Mouse (Mus musculus) embryonic facial prominence, embryonic 11.5 days (tissue): ENCODE data around the gene Garem2. TPM values are rescaled to one million over a fixed set of nuclear protein-coding genes. Genes with fewer than 3 reads are reported as not detected.

Source experiments
- ATAC-seq: fragments of 200-750 bp; cut with Nextera tagmentation; replicated peaks from 2 replicates; pipeline ENCODE4 v1.8.0; 2017; ENCODE audit warnings: low read depth; ENCODE audit not compliant: insufficient number of reproducible peaks, low FRiP score, low TSS enrichment
- DNase-seq: peaks from one replicate; pipeline ENCODE4 v3.0.0-alpha.2; 2015; ENCODE audit warnings: low spot score
- H3K27ac ChIP-seq: fragments of 300-500 bp; sonication (generic); replicated peaks from 2 replicates; pipeline ENCODE4 v1.5.1; 2014; ENCODE audit warnings: mild to moderate bottlenecking, low read depth, low read length, control low read depth
- H3K27me3 ChIP-seq: fragments of 300-500 bp; sonication (generic); 2 replicates; pipeline ENCODE4 v1.6.1; 2014; ENCODE audit warnings: mild to moderate bottlenecking, low read length, moderate library complexity, mixed read lengths; ENCODE audit not compliant: control insufficient read depth, insufficient read depth
- H3K36me3 ChIP-seq: fragments of 300-500 bp; sonication (generic); replicated peaks from 2 replicates; pipeline ENCODE4 v1.6.1; 2014; ENCODE audit warnings: low read depth, mild to moderate bottlenecking, low read length, moderate library complexity, mixed read lengths; ENCODE audit not compliant: control insufficient read depth, insufficient read depth
- H3K4me1 ChIP-seq: fragments of 300-500 bp; sonication (generic); 2 replicates; pipeline ENCODE4 v1.6.1; 2014; ENCODE audit warnings: low read length, mixed read lengths; ENCODE audit not compliant: control insufficient read depth, insufficient read depth
- H3K4me2 ChIP-seq: fragments of 300-500 bp; sonication (generic); 2 replicates; pipeline ENCODE4 v1.6.1; 2014; ENCODE audit warnings: low read depth, mild to moderate bottlenecking, control low read depth, low read length, moderate library complexity
- H3K4me3 ChIP-seq: fragments of 300-500 bp; sonication (generic); 2 replicates; pipeline ENCODE4 v1.5.1; 2014; ENCODE audit warnings: low read depth, low read length, control low read depth
- H3K9ac ChIP-seq: fragments of 300-500 bp; sonication (generic); replicated peaks from 2 replicates; pipeline ENCODE4 v1.6.1; 2014; ENCODE audit warnings: mild to moderate bottlenecking, control low read depth, low read length
- H3K9me3 ChIP-seq: fragments of 300-500 bp; sonication (generic); replicated peaks from 2 replicates; pipeline ENCODE4 v1.6.1; 2016; ENCODE audit warnings: mild to moderate bottlenecking, low read length, inconsistent platforms, mixed read lengths; ENCODE audit not compliant: control insufficient read depth
- WGBS: fragments of 180-500 bp; shearing (Covaris S2); extraction: QIAGEN DNeasy Blood & Tissue Kit; methylation state at CpG from one replicate; pipeline ENCODE4 v1.1.7; 2014; 5-methylcytosine and 5-hydroxymethylcytosine counted together
- polyA plus RNA-seq: library from polyadenylated mRNA; unstranded; fragments of >200 nt; fragmentation: Nextera tagmentation; extraction: Ambion mirVana; gene quantifications from 2 replicates; pipeline ENCODE4 v1.2.1, GENCODE M21; 2014

The Garem2 gene
- polyA plus RNA-seq, 1 experiment from 2014 or later = 3.1 TPM

DNA sequence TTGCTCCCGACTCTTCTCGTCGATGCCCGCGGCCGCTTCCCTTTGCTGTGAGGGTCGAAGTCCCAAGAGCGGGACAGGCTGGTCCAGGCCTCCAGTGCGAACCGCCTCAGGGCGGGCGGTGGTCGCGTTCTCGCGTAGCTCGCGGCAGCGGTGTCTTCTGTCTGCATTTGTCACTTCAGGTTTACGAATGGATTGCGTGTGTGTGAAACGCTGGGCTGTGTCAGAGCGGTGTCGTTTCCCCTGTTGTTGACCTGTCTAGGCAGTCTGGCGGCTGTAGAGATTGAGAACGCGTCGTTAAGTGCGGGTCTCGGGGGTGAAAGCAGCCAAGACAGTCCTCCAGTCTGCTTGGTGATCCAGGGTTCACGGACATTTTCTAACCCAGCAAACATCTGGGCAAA lies 50.4 kb downstream of the Garem2 start:
- H3K4me3 ChIP-seq = peak overlapping the region; percentile 89
- peak overlapping the region; percentile 72 for H3K9ac ChIP-seq
- DNase-seq (no peak), ATAC-seq (peak; percentile 60)
- H3K4me1 ChIP-seq = no peaks in the 10 kb centered on the region
- WGBS = 0% methylated on average over 31 of the region's 31 CpGs
- H3K36me3 ChIP-seq = no peaks in the 10 kb centered on the region
- H3K27me3 ChIP-seq = no peaks in the 10 kb centered on the region
- no peaks in the 10 kb centered on the region for H3K9me3 ChIP-seq
- peak overlapping the region; percentile 74 for H3K4me2 ChIP-seq
- H3K27ac ChIP-seq = no peak overlapping the region; the same call in 1 of the 2 replicates

DNA sequence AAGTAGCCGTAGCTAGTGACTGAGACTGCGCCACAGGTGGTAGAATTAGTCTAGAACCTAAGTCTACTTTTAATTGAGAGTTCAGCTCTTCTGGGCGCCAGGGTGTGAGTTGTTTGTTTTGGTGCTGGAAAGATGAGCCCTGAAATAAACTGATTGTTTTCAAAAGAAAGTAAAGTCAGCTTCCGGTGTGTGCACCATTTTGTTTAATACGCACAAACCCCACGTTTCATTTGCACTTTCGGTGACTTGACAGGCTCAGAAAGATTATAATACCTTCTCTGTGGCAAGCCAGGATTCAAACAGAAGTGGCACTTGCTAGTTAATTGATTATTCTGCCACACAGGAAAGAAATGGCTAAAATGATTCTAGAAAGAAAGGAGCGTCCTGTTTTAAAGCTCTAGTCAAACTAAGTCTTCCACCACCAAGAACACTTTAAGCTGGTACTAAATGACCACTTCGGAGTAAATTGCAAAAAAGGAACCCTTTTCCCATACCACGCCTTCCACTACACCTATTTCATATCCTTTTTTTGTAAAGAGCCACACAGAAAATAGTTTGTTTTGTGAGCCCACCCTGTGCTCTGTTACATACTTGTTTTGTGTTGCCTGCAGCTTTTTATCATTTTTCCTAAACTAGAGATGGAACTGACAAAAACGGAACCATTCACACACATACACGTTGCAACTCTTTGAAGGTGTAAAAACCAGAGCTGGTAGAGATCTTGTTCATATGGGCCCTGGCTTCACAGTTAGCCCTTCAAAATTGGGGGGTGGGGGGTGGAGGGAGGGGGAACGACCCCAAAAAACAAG lies 51.1 kb downstream of the Garem2 start:
- peak overlapping the region; percentile 89 for H3K4me3 ChIP-seq
- H3K4me2 ChIP-seq = peak overlapping the region; percentile 74
- 37% methylated on average over 13 of the region's 13 CpGs for WGBS
- no peaks in the 10 kb centered on the region for H3K36me3 ChIP-seq
- H3K9me3 ChIP-seq = no peaks in the 10 kb centered on the region
- H3K4me1 ChIP-seq = no peaks in the 10 kb centered on the region
- no peaks in the 10 kb centered on the region for H3K27me3 ChIP-seq
- DNase-seq = peak; percentile 3
- ATAC-seq = no peak
- peak overlapping the region; percentile 72 for H3K9ac ChIP-seq
- H3K27ac ChIP-seq = no peak overlapping the region

DNA sequence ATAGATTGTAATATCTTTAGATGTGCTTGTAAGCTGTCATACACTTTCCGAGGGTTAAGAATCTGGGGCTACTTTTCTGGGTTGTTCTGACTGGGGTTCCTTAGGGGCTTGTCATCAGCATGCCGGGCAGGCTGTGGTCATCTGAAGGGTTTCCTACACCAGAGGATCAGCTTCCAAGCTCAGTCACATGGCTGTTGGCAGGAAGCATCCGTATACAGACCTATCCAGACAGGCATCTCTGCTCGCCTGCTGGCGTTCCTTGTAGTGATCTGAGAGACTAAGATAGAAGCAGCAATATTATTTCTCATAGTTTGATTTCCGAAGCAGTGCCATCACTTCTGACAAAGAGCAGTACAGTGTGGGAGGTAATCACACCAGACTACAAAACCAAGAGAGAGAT lies 54.6 kb downstream of the Garem2 start:
- DNase-seq (no peak), ATAC-seq (no peak)
- Histone ChIP-seq H3K4me3 (no peak overlapping the region), H3K4me1 (no peaks in the 10 kb centered on the region), H3K36me3 (no peaks in the 10 kb centered on the region), H3K27ac (no peak overlapping the region), H3K9me3 (no peaks in the 10 kb centered on the region), H3K27me3 (no peaks in the 10 kb centered on the region), H3K9ac (no peak overlapping the region), H3K4me2 (no peak overlapping the region)
- 84% methylated on average over 6 of the region's 6 CpGs for WGBS

DNA sequence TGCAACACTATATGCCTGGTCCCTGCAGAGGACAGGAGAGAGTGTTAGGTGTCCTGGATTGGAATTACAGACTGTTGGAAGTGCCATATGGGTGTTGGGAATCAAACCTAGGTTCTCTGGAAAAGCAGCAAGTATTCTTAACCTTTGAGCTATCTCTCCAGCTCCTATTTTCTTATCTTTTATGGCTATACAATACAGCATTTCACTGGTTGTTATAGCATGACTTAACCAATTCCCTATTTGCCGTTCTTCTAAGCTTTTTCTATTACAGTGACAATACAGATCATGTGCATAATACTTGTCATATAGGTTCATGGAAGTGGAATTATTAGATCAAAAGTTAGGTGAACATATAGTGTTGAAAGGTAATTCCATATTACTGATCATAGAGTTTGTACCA lies 56.9 kb downstream of the Garem2 start:
- no peaks in the 10 kb centered on the region for H3K36me3 ChIP-seq
- no peak overlapping the region for H3K4me3 ChIP-seq
- H3K27me3 ChIP-seq = no peaks in the 10 kb centered on the region
- DNase-seq (no peak), ATAC-seq (no peak)
- no peak overlapping the region for H3K9ac ChIP-seq
- no peak overlapping the region for H3K4me2 ChIP-seq
- H3K27ac ChIP-seq = no peak overlapping the region
- 88% methylated on average over 1 of the region's 1 CpGs for WGBS
- no peaks in the 10 kb centered on the region for H3K4me1 ChIP-seq
- no peaks in the 10 kb centered on the region for H3K9me3 ChIP-seq

DNA sequence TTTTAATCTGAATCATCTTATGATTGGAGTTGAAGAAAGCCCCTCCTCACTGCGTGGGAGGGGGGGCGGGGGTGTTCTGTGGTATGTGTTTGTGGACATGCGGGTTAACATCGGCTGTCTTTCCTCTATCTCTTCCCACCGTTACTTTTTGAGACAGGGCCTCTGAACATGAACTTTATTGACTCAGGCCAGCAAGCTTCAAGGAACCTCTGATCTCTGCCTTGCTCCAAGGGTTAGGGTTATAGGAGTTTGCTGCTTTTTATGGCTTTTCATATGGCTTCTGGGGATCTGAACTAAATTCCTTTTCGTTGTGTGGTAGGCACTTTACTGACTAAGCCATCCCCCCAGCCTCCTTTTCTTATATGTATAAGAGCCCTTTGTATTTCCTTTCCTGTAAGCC lies 57.4 kb downstream of the Garem2 start:
- H3K4me2 ChIP-seq = no peak overlapping the region
- no peaks in the 10 kb centered on the region for H3K27me3 ChIP-seq
- no peaks in the 10 kb centered on the region for H3K9me3 ChIP-seq
- 90% methylated on average over 6 of the region's 6 CpGs for WGBS
- no peak for DNase-seq
- H3K4me3 ChIP-seq = no peak overlapping the region
- no peak overlapping the region for H3K27ac ChIP-seq
- no peak for ATAC-seq
- H3K4me1 ChIP-seq = no peaks in the 10 kb centered on the region
- H3K36me3 ChIP-seq = no peaks in the 10 kb centered on the region
- no peak overlapping the region for H3K9ac ChIP-seq

DNA sequence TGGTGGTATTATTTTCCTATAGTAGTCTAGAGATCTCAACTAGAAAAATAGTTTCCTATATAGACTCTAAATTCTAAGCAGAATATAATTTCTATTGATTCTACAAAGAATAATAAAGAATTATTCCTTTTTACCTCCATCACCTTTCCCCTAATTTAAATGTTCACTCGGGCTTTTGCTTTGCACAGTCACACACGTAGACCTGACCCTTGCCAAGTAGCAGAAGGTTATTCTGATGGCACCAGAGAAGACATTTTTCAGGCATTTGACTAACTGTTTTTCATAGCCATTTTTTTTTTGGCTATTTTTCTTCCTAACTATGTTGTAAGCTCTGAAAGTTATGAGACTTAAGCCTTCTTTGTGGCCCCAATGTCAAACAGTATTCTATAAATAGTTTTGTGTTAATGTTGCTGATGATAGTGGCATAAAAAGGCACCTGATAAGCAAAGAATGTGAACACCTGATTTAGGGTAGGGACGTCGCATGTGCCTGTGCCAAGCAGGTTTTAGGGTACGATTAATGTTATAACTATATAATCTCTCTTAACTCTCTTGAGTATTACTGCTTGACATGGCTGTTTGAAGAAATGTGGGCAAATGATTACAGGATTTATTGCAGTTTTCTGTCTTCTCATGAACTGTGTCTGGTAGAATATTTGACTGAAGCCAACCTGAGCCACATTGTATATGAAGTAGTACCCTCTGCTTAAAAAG lies 60.4 kb downstream of the Garem2 start:
- no peak overlapping the region for H3K4me2 ChIP-seq
- no peak overlapping the region for H3K4me3 ChIP-seq
- DNase-seq (no peak), ATAC-seq (no peak)
- H3K36me3 ChIP-seq = no peaks in the 10 kb centered on the region; the same call in 1 of the 2 replicates
- 88% methylated on average over 5 of the region's 5 CpGs for WGBS
- no peaks in the 10 kb centered on the region for H3K27me3 ChIP-seq
- no peak overlapping the region for H3K27ac ChIP-seq
- no peak overlapping the region for H3K9ac ChIP-seq
- H3K4me1 ChIP-seq = no peaks in the 10 kb centered on the region
- no peaks in the 10 kb centered on the region for H3K9me3 ChIP-seq

Other genes with a start within 250 kb of the Garem2 start
- not detected in 2 replicates for gene Il6, start 92.0 kb upstream of the Garem2 start, polyA plus RNA-seq
- gene Tyms, start 31.5 kb upstream of the Garem2 start, polyA plus RNA-seq = 409 and 418 TPM in 2 replicates
- 0.62 and 0.85 TPM in 2 replicates for gene 3110082J24Rik, start 925 bp downstream of the Garem2 start, polyA plus RNA-seq
- gene Hadha, start 50.0 kb downstream of the Garem2 start, polyA plus RNA-seq = 101 and 102 TPM in 2 replicates
- 133 and 139 TPM in 2 replicates for gene Hadhb, start 50.1 kb downstream of the Garem2 start, polyA plus RNA-seq
- gene Adgrf3, start 100.6 kb downstream of the Garem2 start, polyA plus RNA-seq = not detected in 2 replicates
- gene Selenoi, start 127.4 kb downstream of the Garem2 start, polyA plus RNA-seq = 18.7 and 19.9 TPM in 2 replicates
- gene Drc1, start 176.2 kb downstream of the Garem2 start, polyA plus RNA-seq = 0.20 and 0.21 TPM in 2 replicates